Mouse (Mus musculus) limb, embryonic 14.5 days (tissue): ENCODE measurements at regions not wholly inside any gene's neighbourhood (a gene's known extent, or its start where the extent isn't known, plus 50 kb on each side); places are given as distances from the start of the nearest gene placed in this dataset.

Experiments
- ATAC-seq: fragments of 200-750 bp; cut with Nextera tagmentation; 2 replicates; pipeline ENCODE4 v1.8.0; 2017; ENCODE audit warnings: low read depth, moderate number of reproducible peaks, moderate TSS enrichment; ENCODE audit not compliant: low FRiP score
- DNase-seq: peaks from one replicate; pipeline ENCODE4 v3.0.0-alpha.2; 2015; ENCODE audit warnings: low spot score
- H3K27ac ChIP-seq: fragments of 300-500 bp; sonication (generic); replicated peaks from 2 replicates; pipeline ENCODE4 v1.5.1; 2014; ENCODE audit warnings: low read depth, mild to moderate bottlenecking, low read length, moderate library complexity, mixed read lengths
- H3K27me3 ChIP-seq: fragments of 300-500 bp; sonication (generic); 2 replicates; pipeline ENCODE4 v1.6.1; 2014; ENCODE audit warnings: low read length, mixed read lengths; ENCODE audit not compliant: control insufficient read depth, insufficient read depth
- H3K36me3 ChIP-seq: fragments of 300-500 bp; sonication (generic); 2 replicates; pipeline ENCODE4 v1.6.1; 2014; ENCODE audit warnings: mild to moderate bottlenecking, low read length, moderate library complexity, mixed read lengths; ENCODE audit not compliant: control insufficient read depth, insufficient read depth
- H3K4me1 ChIP-seq: fragments of 300-500 bp; sonication (generic); 2 replicates; pipeline ENCODE4 v1.6.1; 2014; ENCODE audit warnings: antibody characterized with exemption, low read length, mixed read lengths; ENCODE audit not compliant: control insufficient read depth, insufficient read depth
- H3K4me2 ChIP-seq: fragments of 300-500 bp; sonication (generic); replicated peaks from 2 replicates; pipeline ENCODE4 v1.6.1; 2014; ENCODE audit warnings: low read depth, mild to moderate bottlenecking, low read length, moderate library complexity; ENCODE audit not compliant: severe bottlenecking
- H3K4me3 ChIP-seq: fragments of 300-500 bp; sonication (generic); replicated peaks from 2 replicates; pipeline ENCODE4 v1.5.1; 2014; ENCODE audit warnings: low read length
- H3K9ac ChIP-seq: fragments of 300-500 bp; sonication (generic); 2 replicates; pipeline ENCODE4 v1.6.1; 2014; ENCODE audit warnings: mild to moderate bottlenecking, low read depth, low read length, moderate library complexity; ENCODE audit not compliant: severe bottlenecking
- H3K9me3 ChIP-seq: fragments of 300-500 bp; sonication (generic); 2 replicates; pipeline ENCODE4 v1.6.1; 2016; ENCODE audit warnings: low read length; ENCODE audit not compliant: control insufficient read depth
- POLR2A ChIP-seq: fragments of 200-500 bp; IDR thresholded peaks from 2 replicates; pipeline ENCODE4 v1.8.0; 2012; ENCODE audit warnings: inconsistent platforms, mild to moderate bottlenecking, moderate library complexity, borderline replicate concordance; ENCODE audit not compliant: insufficient read depth, insufficient read length; ENCODE audit errors: extremely low read depth
- WGBS: fragments of 180-500 bp; shearing (Covaris S2); extraction: QIAGEN DNeasy Blood & Tissue Kit; methylation state at CpG from one replicate; pipeline ENCODE4 v1.1.7; 2014; 5-methylcytosine and 5-hydroxymethylcytosine counted together

DNA sequence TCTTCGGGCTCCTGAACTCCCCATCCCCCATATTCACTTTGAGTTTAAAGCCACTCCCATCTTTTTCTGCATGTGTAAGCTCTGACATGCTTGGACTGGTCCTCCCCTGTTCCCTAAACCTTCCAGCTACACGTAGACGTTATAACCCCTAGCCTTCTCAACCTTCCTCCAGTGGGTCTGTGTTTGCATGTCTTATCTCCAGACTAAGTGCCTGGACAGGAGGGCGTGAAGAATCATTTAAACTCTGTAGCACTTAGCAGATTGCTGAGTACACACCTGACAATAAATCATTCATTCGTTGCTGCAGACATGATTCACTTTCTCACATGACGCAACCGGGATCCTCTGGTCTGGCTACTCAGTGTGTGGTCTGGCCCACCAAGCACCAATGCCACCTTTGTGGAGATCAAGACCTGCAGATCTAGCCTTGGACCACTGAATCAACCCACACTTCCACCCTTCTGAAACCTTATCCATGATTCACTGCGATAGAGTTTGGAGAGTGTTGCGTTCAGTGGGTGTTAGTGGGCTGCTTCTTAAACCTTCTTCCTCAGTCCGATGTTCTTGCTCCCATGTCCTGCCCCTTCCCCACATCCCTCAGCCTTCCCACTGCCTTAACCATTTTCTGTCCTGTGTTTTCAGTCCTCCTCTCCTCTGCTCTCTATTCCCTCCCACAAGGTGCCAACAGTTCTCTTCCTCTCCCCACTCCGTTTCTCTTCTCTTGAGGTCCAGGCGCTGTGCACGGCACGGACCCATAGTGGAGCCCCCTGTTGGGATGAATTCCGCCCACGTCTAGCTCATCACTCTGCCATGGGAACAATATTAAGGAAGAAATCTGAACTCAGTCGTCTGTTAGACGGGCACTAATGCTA lies 541.3 kb upstream of the Gm19410 start:
- Histone ChIP-seq H3K9me3 (no peaks in the 10 kb centered on the region), H3K4me2 (no peak overlapping the region), H3K4me3 (no peak overlapping the region), H3K4me1 (no peaks in the 10 kb centered on the region), H3K36me3 (no peaks in the 10 kb centered on the region), H3K27me3 (no peaks in the 10 kb centered on the region), H3K9ac (no peak overlapping the region), H3K27ac (no peak overlapping the region)
- no peak for TF ChIP-seq POLR2A
- 69% methylated on average over 18 of the region's 18 CpGs for WGBS
- ATAC-seq = no peak
- DNase-seq = no peak

DNA sequence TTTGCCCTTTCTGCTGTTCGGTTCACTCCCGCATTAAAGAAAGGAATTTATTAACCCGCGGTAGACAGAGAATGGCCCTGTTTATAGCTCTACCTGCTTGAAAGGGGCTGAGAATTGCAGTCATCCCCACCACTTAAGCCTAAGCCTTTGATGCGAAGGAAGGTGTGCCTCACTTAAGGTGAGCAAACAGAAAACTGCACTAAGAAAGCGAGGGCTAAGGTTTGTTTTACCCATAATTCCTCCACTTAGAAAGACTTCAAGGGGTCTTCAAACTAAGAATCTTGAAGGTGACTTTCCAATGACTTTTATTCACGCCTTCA lies 540.7 kb upstream of the Gm19410 start:
- Histone ChIP-seq H3K9ac (no peak overlapping the region), H3K4me2 (no peak overlapping the region), H3K27ac (no peak overlapping the region), H3K4me3 (no peak overlapping the region), H3K4me1 (no peaks in the 10 kb centered on the region), H3K36me3 (no peaks in the 10 kb centered on the region), H3K27me3 (no peaks in the 10 kb centered on the region), H3K9me3 (no peaks in the 10 kb centered on the region)
- no peak for TF ChIP-seq POLR2A
- DNase-seq (no peak), ATAC-seq (no peak)
- WGBS = 52% methylated on average over 7 of the region's 7 CpGs

DNA sequence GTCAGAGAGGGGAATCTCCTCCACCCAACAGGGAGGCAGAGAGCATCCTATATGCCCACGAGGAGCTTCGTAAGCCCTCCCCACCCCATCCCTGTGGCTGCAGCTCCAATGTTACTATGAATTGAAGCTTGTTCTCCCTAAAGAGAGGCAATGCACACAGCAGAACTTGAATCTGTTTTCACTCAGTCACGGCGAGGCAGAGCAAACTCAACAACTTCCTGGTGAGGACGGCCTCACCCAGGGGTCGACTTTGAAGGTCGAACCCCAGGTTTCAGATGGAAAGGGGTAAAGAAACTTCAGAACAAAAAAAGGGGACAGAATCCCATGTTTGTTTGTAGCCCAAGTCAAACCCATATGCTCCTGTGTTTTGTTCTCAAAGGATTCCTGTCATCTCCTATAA lies 538.5 kb upstream of the Gm19410 start:
- Histone ChIP-seq H3K4me2 (no peak overlapping the region), H3K4me1 (no peaks in the 10 kb centered on the region), H3K27ac (no peak overlapping the region), H3K4me3 (no peak overlapping the region), H3K36me3 (no peaks in the 10 kb centered on the region), H3K9me3 (no peaks in the 10 kb centered on the region), H3K27me3 (no peaks in the 10 kb centered on the region), H3K9ac (no peak overlapping the region)
- DNase-seq = no peak
- no peak for ATAC-seq
- 38% methylated on average over 7 of the region's 7 CpGs for WGBS
- TF ChIP-seq POLR2A = no peak

DNA sequence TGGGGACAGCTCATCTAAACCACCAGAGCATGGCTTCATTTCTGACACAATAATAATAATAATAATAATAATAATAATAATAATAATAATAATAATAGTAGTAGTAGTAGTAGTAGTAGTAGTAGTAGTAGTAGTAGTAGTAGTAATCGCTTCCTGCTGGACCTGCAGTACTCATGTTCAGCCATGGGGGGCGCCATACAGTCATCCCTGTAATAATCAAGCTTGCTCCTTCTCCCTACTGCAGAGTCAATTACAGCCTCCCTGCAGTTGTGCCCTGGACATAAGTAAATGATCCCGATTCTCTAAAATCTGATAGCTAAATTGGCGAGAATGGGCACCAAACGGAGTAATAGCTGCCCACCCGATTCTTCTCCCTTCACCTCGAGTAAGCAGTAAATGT lies 537.1 kb upstream of the Gm19410 start:
- TF ChIP-seq POLR2A = no peak
- Histone ChIP-seq H3K9me3 (no peaks in the 10 kb centered on the region), H3K27me3 (no peaks in the 10 kb centered on the region), H3K9ac (no peak overlapping the region), H3K27ac (no peak overlapping the region), H3K36me3 (no peaks in the 10 kb centered on the region), H3K4me2 (no peak overlapping the region), H3K4me1 (no peaks in the 10 kb centered on the region), H3K4me3 (no peak overlapping the region)
- no peak for DNase-seq
- WGBS = 77% methylated on average over 7 of the region's 7 CpGs
- no peak for ATAC-seq

DNA sequence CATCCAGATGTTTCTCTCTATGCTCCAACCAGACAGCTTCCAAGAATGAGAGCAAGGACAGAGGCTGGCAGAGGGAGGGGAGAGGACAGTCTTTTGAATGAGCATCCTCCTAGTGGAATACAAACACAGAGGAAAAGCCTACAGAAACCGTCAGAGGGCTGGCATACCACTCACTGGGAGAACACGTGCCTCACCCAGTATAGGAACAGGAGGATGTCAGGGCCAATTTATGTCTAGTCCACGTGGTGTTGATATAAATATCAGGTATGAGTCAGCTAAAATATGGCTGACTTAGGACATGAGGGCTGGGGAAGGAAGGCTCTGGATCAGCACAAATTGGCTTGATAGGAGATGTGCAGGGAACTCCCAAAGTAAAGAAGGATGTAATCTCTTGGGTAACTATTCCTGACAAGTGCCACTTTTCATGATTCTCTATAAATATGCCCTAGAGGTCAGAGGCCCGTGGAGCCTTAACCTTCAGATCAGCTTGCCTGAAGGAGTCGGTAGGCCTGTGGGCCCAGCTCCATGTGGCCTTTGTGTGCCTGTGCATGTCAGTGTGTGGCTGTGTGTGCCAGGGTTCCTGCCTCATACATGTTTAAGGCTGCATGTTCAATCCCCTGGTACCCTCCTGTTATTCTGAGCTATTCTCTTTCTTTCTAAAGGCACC lies 531.9 kb upstream of the Gm19410 start:
- no peak for TF ChIP-seq POLR2A
- Histone ChIP-seq H3K4me1 (peaks cover 6% of the 10 kb centered on the region), H3K36me3 (no peaks in the 10 kb centered on the region), H3K9me3 (no peaks in the 10 kb centered on the region), H3K9ac (no peak overlapping the region), H3K27ac (no peak overlapping the region), H3K4me3 (no peak overlapping the region), H3K4me2 (no peak overlapping the region), H3K27me3 (no peaks in the 10 kb centered on the region)
- 68% methylated on average over 5 of the region's 5 CpGs for WGBS
- ATAC-seq = no peak
- no peak for DNase-seq
